Comparison of ENCODE assay signal across 25 mouse cellular contexts in genomic region chr1:182822729-182823128, GRCm38 (mm10). TPM values are rescaled to one million over a fixed set of nuclear protein-coding genes. Genes with fewer than 3 reads are reported as not detected.
DNase-seq lines count a peak whose midpoint lies in the region; ATAC-seq lines count a peak whose summit lies in the region.
"Had no signal": no experiment of that assay in that cellular context is flagged by ENCODE, and none has a peak within 500 bp of the region (broad histone marks: within the 10 kb centered on the region; RNA-seq: fewer than 3 reads in every experiment).

No protein-coding gene starts in this region.

- no peak for ATAC-seq in neural tube, embryonic 11.5 days (ENCODE audit: insufficient read depth, low FRiP score, low TSS enrichment)
- ATAC-seq in neural tube, embryonic 13.5 days (ENCODE audit: low read depth), result no peak
- ATAC-seq in neural tube, embryonic 15.5 days (ENCODE audit: low FRiP score), result no peak
- ATAC-seq: CD4-positive, CD25-positive, alpha-beta regulatory T cell, adult 4 months; forebrain, embryonic 13.5 days; forebrain, embryonic 16.5 days had no signal

- H3K4me2 ChIP-seq in neural tube, embryonic 11.5 days (ENCODE audit: low read depth), result no peak overlapping the region
- H3K4me2 ChIP-seq in neural tube, embryonic 13.5 days, result no peak overlapping the region
- H3K4me2 ChIP-seq in neural tube, embryonic 15.5 days, result no peak overlapping the region
- H3K4me2 ChIP-seq: forebrain, embryonic 13.5 days; heart, embryonic 12.5 days; heart, embryonic 15.5 days; hindbrain, embryonic 14.5 days had no signal

- 0 out of 2 replicates have a peak overlapping the region, but pooled peaks have one; percentile 15 for H3K27ac ChIP-seq in neural tube, embryonic 11.5 days (ENCODE audit: low read depth, low read length)
- H3K27ac ChIP-seq in neural tube, embryonic 13.5 days (replicated peaks), result peak overlapping the region; percentile 67
- H3K27ac ChIP-seq in neural tube, embryonic 15.5 days (replicated peaks), result peak overlapping the region; percentile 45; the same call in 1 of the 2 replicates
- H3K27ac ChIP-seq: forebrain, embryonic 10.5 days; forebrain, embryonic 13.5 days; heart, embryonic 15.5 days; hindbrain, embryonic 14.5 days had no signal

- no peaks in the 10 kb centered on the region for H3K36me3 ChIP-seq in neural tube, embryonic 11.5 days (ENCODE audit: control insufficient read depth, insufficient read depth, low read length)
- no peaks in the 10 kb centered on the region for H3K36me3 ChIP-seq in neural tube, embryonic 13.5 days
- H3K36me3 ChIP-seq in neural tube, embryonic 15.5 days, result no peaks in the 10 kb centered on the region
- H3K36me3 ChIP-seq: forebrain, embryonic 10.5 days; heart, embryonic 12.5 days; heart, embryonic 15.5 days had no signal

- no peaks in the 10 kb centered on the region for H3K27me3 ChIP-seq in neural tube, embryonic 11.5 days (ENCODE audit: control insufficient read depth, insufficient read depth, low read length)
- H3K27me3 ChIP-seq in neural tube, embryonic 13.5 days, result no peaks in the 10 kb centered on the region
- no peaks in the 10 kb centered on the region for H3K27me3 ChIP-seq in neural tube, embryonic 15.5 days (replicated peaks)
- H3K27me3 ChIP-seq: forebrain, embryonic 13.5 days; heart, embryonic 12.5 days; heart, embryonic 15.5 days had no signal

- peaks cover 14% of the 10 kb centered on the region for H3K4me1 ChIP-seq in neural tube, embryonic 11.5 days (ENCODE audit: control insufficient read depth, insufficient read depth, low read length)
- peaks cover 66% of the 10 kb centered on the region for H3K4me1 ChIP-seq in neural tube, embryonic 13.5 days (replicated peaks)
- H3K4me1 ChIP-seq in neural tube, embryonic 15.5 days, result peaks cover 56% of the 10 kb centered on the region

- peak; percentile 27 for DNase-seq in layer of hippocampus, adult 9-11 months
- DNase-seq in layer of hippocampus, postnatal 10 days (ENCODE audit: low spot score in 2 of 2), result no peak
- DNase-seq in neural tube, embryonic 11.5 days (ENCODE audit: low spot score), result no peak
- no peak for DNase-seq in neural tube, embryonic 10.5 days (ENCODE audit: extremely low spot score, low spot score)
- no peak for DNase-seq in cerebellum, adult 11-12 months
- no peak for DNase-seq in urinary bladder, postnatal 14 days (ENCODE audit: low spot score)
- DNase-seq: adrenal gland, adult 2 months; adrenal gland, postnatal 14 days; cerebellum, adult 18-20 months; cerebellum, adult 9-10 months; cerebellum, postnatal 14 days; gastrocnemius, postnatal 25 days; heart, adult 18-20 months; heart, postnatal 10 days; heart, postnatal 4 days had no signal

- no peak overlapping the region for H3K4me3 ChIP-seq in neural tube, embryonic 11.5 days (ENCODE audit: low read depth, low read length)
- H3K4me3 ChIP-seq in neural tube, embryonic 13.5 days, result no peak overlapping the region
- H3K4me3 ChIP-seq in neural tube, embryonic 15.5 days (replicated peaks), result no peak overlapping the region
- H3K4me3 ChIP-seq: forebrain, embryonic 10.5 days; forebrain, embryonic 13.5 days; heart, embryonic 12.5 days; heart, embryonic 15.5 days had no signal

- H3K9ac ChIP-seq in neural tube, embryonic 11.5 days (ENCODE audit: low read length), result no peak overlapping the region
- H3K9ac ChIP-seq in neural tube, embryonic 13.5 days, result no peak overlapping the region
- H3K9ac ChIP-seq in neural tube, embryonic 15.5 days (replicated peaks), result no peak overlapping the region
- H3K9ac ChIP-seq: forebrain, embryonic 13.5 days; heart, embryonic 12.5 days; heart, embryonic 15.5 days; hindbrain, embryonic 14.5 days had no signal

- no peaks in the 10 kb centered on the region for H3K9me3 ChIP-seq in neural tube, embryonic 11.5 days (ENCODE audit: control insufficient read depth, low read length)
- no peaks in the 10 kb centered on the region for H3K9me3 ChIP-seq in neural tube, embryonic 13.5 days
- H3K9me3 ChIP-seq in neural tube, embryonic 15.5 days (replicated peaks), result no peaks in the 10 kb centered on the region
- H3K9me3 ChIP-seq: forebrain, embryonic 10.5 days; forebrain, embryonic 13.5 days; heart, embryonic 12.5 days; heart, embryonic 15.5 days had no signal

- WGBS in neural tube, embryonic 11.5 days, result 82% methylated on average over 10 of the region's 10 CpGs
- 63% methylated on average over 10 of the region's 10 CpGs for WGBS in neural tube, embryonic 13.5 days
- 41% methylated on average over 10 of the region's 10 CpGs for WGBS in neural tube, embryonic 15.5 days

RNA-seq across cellular contexts. Expression of gene Susd4, which starts 59.1 kb away (rescaled TPM):
- 100 to 1,000 TPM in 1 of 2 experiments, 10 to 100 TPM in 1; 94.1 to 100 TPM for total RNA-seq in layer of hippocampus, postnatal 10 days (2021)
- 29.1 and 30.0 TPM in 2 replicates for polyA plus RNA-seq in neural tube, embryonic 11.5 days (2014; fragmentation: Nextera tagmentation; extraction: Ambion mirVana)
- 72.3 and 73.9 TPM in 2 replicates for polyA plus RNA-seq in neural tube, embryonic 13.5 days (2015; fragmentation: Nextera tagmentation; extraction: Ambion mirVana)
- 82.3 and 88.9 TPM in 2 replicates for polyA plus RNA-seq in neural tube, embryonic 15.5 days (2015; fragmentation: Nextera tagmentation; extraction: Ambion mirVana)
- total RNA-seq: MEL had no signal

Comparison
In these comparisons a context has a peak if more than half of its experiments do, and no peak if none do; other contexts are left out.
1. H3K27ac ChIP-seq: peak in every context shown above with its lines; median percentile 67 in neural tube, embryonic 13.5 days; 45 in neural tube, embryonic 15.5 days; 15 in neural tube, embryonic 11.5 days.